Mouse (Mus musculus): ENCODE data around the gene Cux1. TPM values are rescaled to one million over a fixed set of nuclear protein-coding genes. Genes with fewer than 3 reads are reported as not detected.
A peak's percentile ranks its signal among the peaks of the same experiment; 100 is the strongest.

The Cux1 gene
- total RNA-seq, 2 experiments from 2014 or later, result 104 to 116 TPM

DNA sequence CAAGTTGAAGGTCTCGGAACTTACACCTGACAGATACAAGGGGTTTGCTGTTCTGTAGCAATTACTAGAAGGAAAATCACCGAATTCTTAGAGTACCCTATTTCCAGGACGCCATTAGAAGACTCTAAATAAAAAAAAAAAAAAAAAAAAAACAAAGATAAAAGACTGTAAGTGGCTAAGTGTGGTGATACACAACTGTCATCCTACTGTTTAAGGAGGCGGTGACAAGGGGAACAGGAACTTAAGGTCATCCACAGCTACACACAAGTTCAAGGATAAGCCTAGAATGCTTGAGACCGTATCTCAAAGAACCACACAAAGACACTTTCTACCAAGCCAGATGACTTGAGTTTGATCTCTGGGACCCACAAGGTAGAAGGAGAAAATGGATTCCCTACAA is 56.7 kb downstream of the Cux1 start:
- no peak for DNase-seq (ENCODE audit: low spot score in 2 of 2)

- DNase-seq (ENCODE audit: low spot score in 2 of 2), result no peak
These were observed 59.7 kb downstream of the Cux1 start for GRCm38 (mm10) chr5:136507629-136508028.

DNA sequence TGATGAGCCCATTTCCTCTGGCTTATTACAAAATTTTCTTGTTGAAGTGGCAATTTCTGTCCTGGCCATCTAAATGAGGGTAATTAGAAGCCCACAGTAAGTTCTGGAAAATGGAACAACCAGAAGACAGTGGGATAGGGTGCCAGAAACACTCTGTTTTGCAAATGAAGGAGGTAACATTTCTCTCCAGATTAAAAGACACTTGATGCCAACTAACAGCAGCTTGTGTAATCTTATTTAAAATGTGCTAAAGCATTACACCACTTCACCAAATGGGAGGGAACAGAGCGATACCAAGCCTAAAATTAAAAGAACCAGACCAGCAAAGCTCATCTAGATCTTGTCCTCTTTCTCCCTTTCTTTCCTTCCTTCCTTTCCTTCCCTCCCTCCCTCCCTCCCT is 61.0 kb downstream of the Cux1 start:
- DNase-seq (ENCODE audit: low spot score in 2 of 2), result no peak

GRCm38 (mm10) chr5:136502491-136503086 is 64.7 kb downstream of the Cux1 start:
- no peak for DNase-seq (ENCODE audit: low spot score in 2 of 2)

GRCm38 (mm10) chr5:136500307-136500871 is 66.9 kb downstream of the Cux1 start:
- peak; percentile 7 to 17 for DNase-seq (ENCODE audit: low spot score in 2 of 2)

GRCm38 (mm10) chr5:136499316-136499715 is 68.0 kb downstream of the Cux1 start:
- no peak for DNase-seq (ENCODE audit: low spot score in 2 of 2)

DNA sequence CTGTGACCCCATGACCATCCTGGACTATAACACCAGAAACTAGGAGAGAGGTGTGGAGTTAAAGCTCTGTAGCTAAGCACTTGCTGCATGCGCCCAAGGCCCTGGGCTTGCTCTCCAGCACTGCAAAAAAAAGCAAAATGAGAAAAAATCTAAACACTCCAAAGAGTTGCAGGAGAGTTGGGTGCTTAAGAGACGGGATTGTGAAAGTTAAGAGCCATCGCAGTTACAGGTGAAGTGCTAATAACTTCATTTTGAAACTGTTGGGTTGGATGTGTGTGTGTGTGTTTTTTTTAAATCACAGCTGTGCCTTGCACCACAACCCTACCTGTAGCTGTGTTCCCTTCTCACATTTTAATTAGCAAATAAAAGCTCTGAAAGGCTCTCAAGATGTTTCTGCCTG is 68.5 kb downstream of the Cux1 start:
- DNase-seq (ENCODE audit: low spot score in 2 of 2), result no peak

GRCm38 (mm10) chr5:136497301-136497700 is 70.0 kb downstream of the Cux1 start:
- no peak for DNase-seq (ENCODE audit: low spot score in 2 of 2)

DNA sequence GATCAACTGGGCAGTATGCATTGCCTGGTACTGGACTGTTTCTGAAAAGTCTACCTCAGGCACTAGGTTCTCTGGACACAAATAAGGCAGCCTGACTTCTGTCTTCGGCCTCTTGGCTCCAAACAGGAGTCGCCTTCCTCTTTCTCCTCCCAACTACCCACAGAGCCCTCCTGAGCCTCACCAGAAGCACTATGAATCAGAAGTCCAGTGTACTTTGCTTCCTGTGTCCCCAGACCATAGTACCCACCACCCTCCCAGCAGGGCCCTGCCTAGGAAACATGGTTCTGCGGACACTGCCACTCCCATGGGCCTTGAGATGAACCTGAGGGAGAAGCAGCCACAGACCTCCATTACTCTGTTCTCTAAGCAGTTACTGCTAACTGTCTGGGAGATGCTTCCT is 71.7 kb downstream of the Cux1 start:
- DNase-seq (ENCODE audit: low spot score in 2 of 2), result no peak

DNA sequence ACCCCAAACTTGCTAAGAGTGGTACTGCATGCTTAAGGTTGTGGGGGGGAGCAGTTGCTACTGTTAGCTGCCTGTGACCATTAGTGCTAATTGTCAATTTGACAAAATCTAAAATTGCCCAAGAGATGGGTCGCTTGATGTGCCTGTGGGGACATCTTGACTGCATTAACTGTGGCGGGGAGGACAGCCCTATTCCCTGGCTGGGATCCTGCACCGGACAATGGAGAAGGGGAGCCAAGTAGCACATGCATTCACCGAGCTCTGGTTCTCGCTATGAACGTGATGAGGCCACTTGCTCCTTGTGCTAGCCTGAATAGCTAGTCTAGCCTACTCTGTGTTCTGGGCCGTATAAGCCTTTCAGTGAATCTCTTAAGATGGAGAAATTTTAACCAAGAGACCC is 72.4 kb downstream of the Cux1 start:
- DNase-seq (ENCODE audit: low spot score in 2 of 2), result no peak

- DNase-seq (ENCODE audit: low spot score in 2 of 2), result no peak
These were observed 73.0 kb downstream of the Cux1 start for GRCm38 (mm10) chr5:136494288-136494687.

- DNase-seq (ENCODE audit: low spot score in 2 of 2), result no peak
These were observed 77.8 kb downstream of the Cux1 start for GRCm38 (mm10) chr5:136489450-136489849.

- DNase-seq (ENCODE audit: low spot score in 2 of 2), result no peak
These were observed 78.6 kb downstream of the Cux1 start for GRCm38 (mm10) chr5:136488721-136489120.

DNA sequence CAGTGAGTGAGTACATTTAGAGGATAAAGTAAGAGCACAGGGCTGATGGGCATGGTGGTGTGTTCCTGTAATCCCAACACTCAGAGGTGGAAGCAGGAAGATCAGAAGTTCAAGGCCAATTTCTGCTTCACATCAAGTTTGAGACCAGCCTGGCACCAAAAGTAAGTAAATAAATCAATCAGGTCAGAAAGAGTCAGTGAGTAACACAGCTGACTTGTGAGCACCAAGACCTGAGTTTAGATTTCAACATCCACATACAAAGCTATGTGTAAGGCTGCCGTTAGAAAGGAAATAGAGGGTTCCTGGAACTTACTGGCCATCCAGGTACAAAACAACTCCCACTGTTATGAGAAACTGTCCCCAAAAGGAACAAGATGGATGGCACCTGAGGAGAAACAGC is 79.1 kb downstream of the Cux1 start:
- no peak for DNase-seq (ENCODE audit: low spot score in 2 of 2)

- DNase-seq (ENCODE audit: low spot score in 2 of 2), result peak; percentile 47 to 72
These were observed 79.7 kb downstream of the Cux1 start for GRCm38 (mm10) chr5:136487397-136488093.

- no peak for DNase-seq (ENCODE audit: low spot score in 2 of 2)
These were observed 80.9 kb downstream of the Cux1 start for GRCm38 (mm10) chr5:136486401-136486800.

GRCm38 (mm10) chr5:136485397-136485796 is 81.9 kb downstream of the Cux1 start:
- DNase-seq (ENCODE audit: low spot score in 2 of 2), result no peak

GRCm38 (mm10) chr5:136482434-136482833 is 84.9 kb downstream of the Cux1 start:
- no peak for DNase-seq (ENCODE audit: low spot score in 2 of 2)

DNA sequence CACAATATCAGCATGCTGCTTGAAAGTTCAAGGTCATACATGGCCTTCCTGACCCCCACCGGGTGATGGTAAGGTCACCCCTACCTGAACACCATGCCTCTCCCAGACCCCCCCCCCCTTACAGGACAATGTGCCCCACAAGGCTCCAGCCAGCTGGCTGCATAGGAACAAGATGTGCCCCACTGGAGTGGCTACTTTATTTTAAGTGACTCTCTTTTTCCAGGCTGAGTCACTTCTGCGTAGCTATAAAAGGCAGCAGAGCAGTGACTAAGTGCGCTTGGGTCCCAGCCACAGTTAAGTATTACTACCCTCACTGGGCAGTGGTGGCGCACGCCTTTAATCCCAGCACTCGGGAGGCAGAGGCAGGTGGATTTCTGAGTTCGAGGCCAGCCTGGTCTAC is 86.7 kb downstream of the Cux1 start:
- peak in 1 of 2 experiments; percentile 48 for DNase-seq (ENCODE audit: low spot score in 2 of 2)

GRCm38 (mm10) chr5:136479801-136480200 is 87.5 kb downstream of the Cux1 start:
- no peak for DNase-seq (ENCODE audit: low spot score in 2 of 2)

- DNase-seq (ENCODE audit: low spot score in 2 of 2), result no peak
These were observed 88.1 kb downstream of the Cux1 start for GRCm38 (mm10) chr5:136479024-136479763.

DNA sequence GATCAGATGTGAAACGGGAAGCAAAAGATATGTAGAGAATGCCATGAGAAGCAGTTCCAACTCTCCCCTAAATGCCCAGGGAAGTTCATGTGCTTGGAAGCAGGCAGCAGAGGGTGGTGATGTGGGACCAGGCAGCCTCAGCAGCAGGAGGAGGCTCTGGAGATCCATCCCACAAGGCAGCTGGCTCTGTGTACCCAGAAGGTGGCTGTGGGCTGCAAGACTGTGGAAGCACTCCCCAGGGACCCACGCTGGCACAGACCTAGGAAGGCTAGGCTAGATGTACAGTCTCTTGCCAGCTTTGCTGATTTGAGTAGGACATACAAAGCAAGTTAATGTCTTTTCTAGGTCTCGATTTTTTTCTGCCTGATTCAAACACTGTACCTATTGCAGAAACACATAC is 91.0 kb downstream of the Cux1 start:
- peak; percentile 59 to 82 for DNase-seq (ENCODE audit: low spot score in 2 of 2)

Measured in left cerebral cortex, adult 18-20 months (tissue).